Mouse (Mus musculus) liver, embryonic 14.5 days (tissue): ENCODE measurements around the gene Dtl.

Experiments used
- CTCF ChIP-seq: IDR thresholded peaks from 2 replicates; pipeline ENCODE4 v1.5.1; 2016; ENCODE audit warnings: antibody characterized with exemption, low read depth, control low read depth
- EP300 ChIP-seq: IDR thresholded peaks from 2 replicates; pipeline ENCODE4 v1.6.1; 2016; ENCODE audit warnings: antibody characterized with exemption, low read depth

GRCm38 (mm10) chr1:191517056-191517455 is 58.3 kb downstream of the Dtl start:
- TF ChIP-seq CTCF (no peak), EP300 (no peak)
